Mouse (Mus musculus): ENCODE measurements around the gene Gm38392.

GRCm38 (mm10) chr3:88209306-88209705 lies 77.7 kb downstream of the Gm38392 start:
- TF ChIP-seq CTCF (IDR thresholded peaks at IDR 0.05; ENCODE audit: extremely low read depth, insufficient read depth, low read length) (no peak), POLR2A (IDR thresholded peaks at IDR 0.05; ENCODE audit: extremely low read depth, insufficient read depth, low read length) (no peak)
